Mouse (Mus musculus): Measurements from ENCODE around the gene Gm10715.
"Not testable (repeated sequence)": the region's sequence is repeated elsewhere in the genome, so short reads cannot be mapped to it uniquely, and the experiment has no call there.

Gene Gm10715

DNA sequence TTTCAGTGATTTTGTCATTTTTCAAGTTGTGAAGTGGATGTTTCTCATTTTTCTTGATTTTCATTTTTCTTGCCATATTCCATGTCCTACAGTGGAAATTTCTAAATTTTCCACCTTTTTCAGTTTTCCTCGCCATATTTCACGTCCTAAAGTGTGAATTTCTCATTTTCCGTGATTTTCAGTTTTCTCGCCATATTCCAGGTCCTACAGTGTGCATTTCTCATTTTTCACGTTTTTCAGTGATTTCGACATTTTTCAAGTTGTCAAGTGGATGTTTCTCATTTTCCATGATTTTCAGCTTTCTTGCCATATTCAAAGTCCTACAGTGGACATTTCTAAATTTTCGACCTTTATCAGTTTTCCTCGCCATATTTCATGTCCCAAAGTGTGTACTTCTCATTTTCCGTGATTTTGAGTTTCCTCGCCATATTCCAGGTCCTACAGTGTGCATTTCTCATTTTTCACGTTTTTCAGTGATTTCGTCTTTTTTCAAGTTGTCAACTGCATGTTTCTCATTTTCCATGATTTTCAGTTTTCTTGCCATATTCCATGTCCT lies 11.7 kb upstream of the Gm10715 start, which contains the start of gene Gm10717:
TSS of gene Gm10717 (plus strand) at position 506 of the 556 bp plus-strand sequence.
- in situ Hi-C loops (cut with MboI), result not testable (repeated sequence)

DNA sequence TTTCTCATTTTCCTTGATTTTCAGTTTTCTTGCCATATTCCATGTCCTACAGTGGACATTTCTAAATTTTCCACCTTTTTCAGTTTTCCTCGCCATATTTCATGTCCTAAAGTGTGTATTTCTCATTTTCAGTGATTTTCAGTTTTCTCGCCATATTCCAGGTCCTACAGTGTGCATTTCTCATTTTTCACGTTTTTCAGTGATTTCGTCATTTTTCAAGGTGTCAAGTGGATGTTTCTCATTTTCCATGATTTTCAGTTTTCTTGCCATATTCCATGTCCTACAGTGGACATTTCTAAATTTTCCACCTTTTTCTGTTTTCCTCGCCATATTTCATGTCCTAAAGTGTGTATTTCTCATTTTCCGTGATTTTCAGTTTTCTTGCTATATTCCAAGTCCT lies 11.0 kb upstream of the Gm10715 start:
- in situ Hi-C loops (cut with MboI), result not testable (repeated sequence)

DNA sequence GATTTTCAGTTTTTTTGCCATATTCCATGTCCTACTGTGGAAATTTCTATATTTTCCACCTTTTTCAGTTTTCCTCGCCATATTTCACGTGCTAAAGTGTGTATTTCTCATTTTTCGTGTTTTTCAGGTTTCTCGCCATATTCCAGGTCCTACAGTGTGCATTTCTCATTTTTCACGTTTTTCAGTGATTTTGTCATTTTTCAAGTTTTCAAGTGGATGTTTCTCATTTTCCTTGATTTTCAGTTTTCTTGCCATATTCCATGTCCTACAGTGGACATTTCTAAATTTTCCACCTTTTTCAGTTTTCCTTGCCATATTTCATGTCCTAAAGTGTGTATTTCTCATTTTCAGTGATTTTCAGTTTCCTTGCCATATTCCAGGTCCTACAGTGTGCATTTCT lies 10.5 kb upstream of the Gm10715 start:
- in situ Hi-C loops (cut with MboI), result not testable (repeated sequence)

DNA sequence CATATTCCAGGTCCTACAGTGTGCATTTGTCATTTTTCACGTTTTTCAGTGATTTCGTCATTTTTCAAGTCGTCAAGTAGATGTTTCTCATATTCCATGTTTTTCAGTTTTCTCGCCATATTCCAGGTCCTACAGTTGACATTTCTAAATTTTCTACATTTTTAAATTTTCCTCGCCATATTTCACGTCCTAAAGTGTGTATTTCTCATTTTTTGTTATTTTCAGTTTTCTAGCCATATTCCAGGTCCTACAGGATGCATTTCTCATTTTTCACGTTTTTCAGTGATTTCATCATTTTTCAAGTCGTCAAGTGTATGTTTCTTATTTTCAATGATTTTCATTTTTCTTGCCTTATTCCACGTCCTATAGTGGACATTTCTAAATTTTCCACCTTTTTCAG lies 9.9 kb upstream of the Gm10715 start:
- in situ Hi-C loops (cut with MboI), result not testable (repeated sequence)

DNA sequence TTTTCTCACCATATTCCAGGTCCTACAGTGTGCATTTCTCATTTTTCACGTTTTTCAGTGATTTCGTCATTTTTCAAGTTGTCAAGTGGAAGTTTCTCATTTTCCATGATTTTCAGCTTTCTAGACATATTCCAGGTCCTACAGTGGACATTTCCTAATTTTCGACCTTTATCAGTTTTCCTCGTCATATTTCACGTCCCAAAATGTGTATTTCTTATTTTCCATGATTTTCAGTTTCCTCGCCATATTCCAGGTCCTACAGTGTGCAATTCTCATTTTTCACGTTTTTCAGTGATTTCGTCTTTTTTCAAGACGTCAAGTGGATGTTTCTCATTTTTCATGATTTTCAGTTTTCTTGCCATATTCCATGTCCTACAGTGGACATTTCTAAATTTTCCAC lies 9.5 kb upstream of the Gm10715 start:
- in situ Hi-C loops (cut with MboI), result not testable (repeated sequence)

DNA sequence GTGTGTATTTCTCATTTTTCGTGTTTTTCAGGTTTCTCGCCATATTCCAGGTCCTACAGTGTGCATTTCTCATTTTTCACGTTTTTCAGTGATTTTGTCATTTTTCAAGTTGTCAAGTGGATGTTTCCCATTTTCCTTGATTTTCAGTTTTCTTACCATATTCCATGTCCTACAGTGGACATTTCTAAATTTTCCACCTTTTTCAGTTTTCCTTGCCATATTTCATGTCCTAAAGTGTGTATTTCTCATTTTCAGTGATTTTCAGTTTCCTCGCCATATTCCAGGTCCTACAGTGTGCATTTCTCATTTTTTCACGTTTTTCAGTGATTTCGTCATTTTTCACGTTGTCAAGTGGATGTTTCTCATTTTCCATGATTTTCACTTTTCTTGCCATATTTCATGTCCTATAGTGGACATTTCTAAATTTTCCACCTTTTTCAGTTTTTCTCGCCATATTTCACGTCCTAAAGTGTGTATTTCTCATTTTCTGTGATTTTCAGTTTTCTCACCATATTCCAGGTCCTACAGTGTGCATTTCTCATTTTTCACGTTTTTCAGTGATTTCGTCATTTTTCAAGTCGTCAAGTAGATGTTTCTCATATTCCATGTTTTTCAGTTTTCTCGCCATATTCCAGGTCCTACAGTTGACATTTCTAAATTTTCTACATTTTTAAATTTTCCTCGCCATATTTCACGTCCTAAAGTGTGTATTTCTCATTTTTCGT lies 7.2 kb upstream of the Gm10715 start:
- in situ Hi-C loops (cut with MboI), result not testable (repeated sequence)

DNA sequence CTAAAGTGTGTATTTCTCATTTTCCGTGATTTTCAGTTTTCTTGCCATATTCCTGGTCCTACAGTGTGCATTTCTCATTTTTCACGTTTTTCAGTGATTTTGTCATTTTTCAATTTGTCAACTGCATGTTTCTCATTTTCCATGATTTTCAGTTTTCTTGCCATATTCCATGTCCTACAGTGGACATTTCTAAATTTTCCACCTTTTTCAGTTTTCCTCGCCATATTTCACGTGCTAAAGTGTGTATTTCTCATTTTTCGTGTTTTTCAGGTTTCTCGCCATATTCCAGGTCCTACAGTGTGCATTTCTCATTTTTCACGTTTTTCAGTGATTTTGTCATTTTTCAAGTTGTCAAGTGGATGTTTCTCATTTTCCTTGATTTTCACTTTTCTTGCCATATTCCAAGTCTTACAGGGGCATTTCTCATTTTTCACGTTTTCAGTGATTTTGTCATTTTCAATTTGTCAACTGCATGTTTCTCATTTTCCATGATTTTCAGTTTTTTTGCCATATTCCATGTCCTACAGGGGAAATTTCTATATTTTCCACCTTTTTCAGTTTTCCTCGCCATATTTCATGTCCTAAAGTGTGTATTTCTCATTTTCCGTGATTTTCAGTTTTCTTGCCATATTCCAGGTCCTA lies 5.9 kb upstream of the Gm10715 start:
- in situ Hi-C loops (cut with MboI), result not testable (repeated sequence)

DNA sequence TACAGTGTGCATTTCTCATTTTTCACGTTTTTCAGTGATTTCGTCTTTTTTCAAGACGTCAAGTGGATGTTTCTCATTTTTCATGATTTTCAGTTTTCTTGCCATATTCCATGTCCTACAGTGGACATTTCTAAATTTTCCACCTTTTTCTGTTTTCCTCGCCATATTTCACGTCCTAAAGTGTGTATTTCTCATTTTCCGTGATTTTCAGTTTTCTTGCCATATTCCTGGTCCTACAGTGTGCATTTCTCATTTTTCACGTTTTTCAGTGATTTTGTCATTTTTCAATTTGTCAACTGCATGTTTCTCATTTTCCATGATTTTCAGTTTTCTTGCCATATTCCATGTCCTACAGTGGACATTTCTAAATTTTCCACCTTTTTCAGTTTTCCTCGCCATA lies 2.4 kb upstream of the Gm10715 start, which contains the start of gene Gm17535:
TSS of gene Gm17535 (plus strand) at position 301 of the 400 bp plus-strand sequence.
- in situ Hi-C loops (cut with MboI), result not testable (repeated sequence)

DNA sequence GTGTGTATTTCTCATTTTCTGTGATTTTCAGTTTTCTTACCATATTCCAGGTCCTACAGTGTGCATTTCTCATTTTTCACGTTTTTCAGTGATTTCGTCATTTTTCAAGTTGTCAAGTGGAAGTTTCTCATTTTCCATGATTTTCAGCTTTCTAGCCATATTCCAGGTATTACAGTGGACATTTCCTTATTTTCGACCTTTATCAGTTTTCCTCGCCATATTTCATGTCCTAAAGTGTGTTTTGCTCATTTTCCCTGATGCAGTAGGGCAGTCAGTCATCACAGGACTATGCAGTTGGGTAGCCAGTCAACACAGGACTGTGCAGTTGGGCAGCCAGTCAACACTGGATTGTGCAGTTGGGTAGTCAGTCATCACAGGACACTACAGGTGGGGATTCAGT lies 1.5 kb downstream of the Gm10715 start:
- in situ Hi-C loops (cut with MboI), result not testable (repeated sequence)
